Mouse (Mus musculus) splenic B cell, adult 2 months (primary cell): ENCODE measurements at regions not wholly inside any gene's neighbourhood (a gene's known extent, or its start where the extent isn't known, plus 50 kb on each side); places are given as distances from the start of the nearest gene placed in this dataset.

Experiments used
- DNase-seq: peaks from one replicate; pipeline ENCODE4 v3.0.0-alpha.2; 2011; ENCODE audit warnings: low read depth, low spot score
- H3K27me3 ChIP-seq: 2 replicates; pipeline ENCODE4 v1.6.1; 2012; ENCODE audit warnings: mild to moderate bottlenecking, low read length, moderate library complexity, mixed read lengths; ENCODE audit not compliant: control insufficient read depth, poor library complexity, insufficient read depth, severe bottlenecking
- H3K36me3 ChIP-seq: 2 replicates; pipeline ENCODE4 v1.6.1; 2012; ENCODE audit warnings: mild to moderate bottlenecking, low read length, moderate library complexity, mixed read lengths; ENCODE audit not compliant: control insufficient read depth, poor library complexity, insufficient read depth, severe bottlenecking

DNA sequence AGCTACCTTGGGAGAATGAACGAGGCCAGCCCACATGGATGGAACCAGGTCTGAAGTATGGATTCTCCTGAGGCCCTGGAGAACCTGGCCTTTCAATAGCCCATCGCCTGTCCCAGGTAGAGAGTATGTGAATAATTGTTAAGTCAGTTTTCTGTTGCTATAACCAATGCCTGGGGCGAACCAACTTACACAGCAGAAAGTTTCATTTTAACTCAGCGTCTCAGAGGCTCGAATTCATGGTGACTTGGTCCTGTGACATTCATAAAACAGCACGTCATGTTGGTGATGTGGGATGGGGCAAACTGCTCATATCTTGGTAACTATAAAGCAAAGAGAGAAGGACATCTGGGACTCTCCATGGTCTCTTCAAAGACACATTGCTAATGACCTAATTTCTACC lies 52.4 kb upstream of the Zmiz1 start:
- Histone ChIP-seq H3K36me3 (no peaks in the 10 kb centered on the region), H3K27me3 (no peaks in the 10 kb centered on the region)
- no peak for DNase-seq

DNA sequence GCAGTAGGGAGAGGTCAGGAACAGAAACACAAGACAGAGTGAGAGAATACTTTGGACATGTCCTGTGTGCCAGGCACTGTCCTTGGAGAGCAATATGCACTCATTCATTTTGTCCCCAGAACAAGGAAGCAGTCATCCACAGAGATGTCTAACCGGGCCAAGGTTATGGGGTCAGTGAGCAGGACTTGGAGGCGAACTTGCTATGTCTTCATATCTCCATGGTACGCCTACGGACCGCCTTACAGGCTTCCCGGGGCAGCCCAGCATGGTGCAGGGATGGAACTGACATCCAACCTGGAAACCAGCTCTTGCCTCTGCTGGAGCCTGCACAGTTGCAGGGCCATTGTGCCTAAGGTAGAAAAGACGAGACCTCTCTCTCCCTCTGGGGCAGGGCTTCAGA lies 51.9 kb upstream of the Zmiz1 start:
- H3K36me3 ChIP-seq = no peaks in the 10 kb centered on the region
- no peaks in the 10 kb centered on the region for H3K27me3 ChIP-seq
- no peak for DNase-seq
